Mouse (Mus musculus) testis, postnatal 10 days (tissue): ENCODE results near the gene Hexim2.

ENCODE experiments used
- DNase-seq: peaks from one replicate; pipeline ENCODE4 v3.0.0; 2021; ENCODE audit warnings: low spot score

The Hexim2 gene

DNA sequence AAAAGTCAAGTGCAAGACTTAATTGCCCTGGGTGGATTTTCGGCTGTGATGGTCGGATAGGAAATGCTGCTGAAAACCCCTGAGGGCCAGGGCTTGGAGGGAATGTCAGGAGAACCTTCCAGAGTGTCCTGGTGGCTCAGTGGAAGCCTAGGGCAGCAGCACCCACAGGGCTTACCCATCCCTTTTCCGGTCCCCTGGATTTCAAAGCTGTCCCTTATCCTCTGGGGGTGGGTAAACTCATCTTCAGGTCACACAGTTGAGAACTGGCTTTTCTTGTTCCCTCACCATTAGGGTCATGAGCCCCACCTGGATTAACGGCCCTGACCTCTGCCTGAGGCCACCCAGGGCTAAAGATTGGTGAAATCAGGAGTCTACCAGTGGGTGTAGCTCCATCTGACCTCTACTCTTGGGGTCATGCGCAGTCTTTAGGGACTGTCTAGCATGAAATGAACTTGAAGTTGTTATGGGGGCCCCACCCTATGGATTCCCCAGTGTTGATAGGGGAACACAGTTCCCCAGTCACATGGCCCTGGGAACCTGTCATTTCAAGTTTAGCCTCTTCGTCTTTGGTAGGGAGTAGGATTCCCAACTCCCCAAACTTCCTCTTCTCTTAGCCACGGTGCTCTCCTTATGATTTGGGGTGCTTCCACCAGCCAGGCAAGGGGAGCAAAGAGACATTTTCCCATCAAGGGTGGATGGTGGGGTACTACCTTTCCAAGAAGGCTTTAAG is 41.0 kb downstream of the Hexim2 start:
- no peak for DNase-seq

GRCm38 (mm10) chr11:103173771-103174344 is 41.6 kb downstream of the Hexim2 start:
- DNase-seq, result no peak

DNA sequence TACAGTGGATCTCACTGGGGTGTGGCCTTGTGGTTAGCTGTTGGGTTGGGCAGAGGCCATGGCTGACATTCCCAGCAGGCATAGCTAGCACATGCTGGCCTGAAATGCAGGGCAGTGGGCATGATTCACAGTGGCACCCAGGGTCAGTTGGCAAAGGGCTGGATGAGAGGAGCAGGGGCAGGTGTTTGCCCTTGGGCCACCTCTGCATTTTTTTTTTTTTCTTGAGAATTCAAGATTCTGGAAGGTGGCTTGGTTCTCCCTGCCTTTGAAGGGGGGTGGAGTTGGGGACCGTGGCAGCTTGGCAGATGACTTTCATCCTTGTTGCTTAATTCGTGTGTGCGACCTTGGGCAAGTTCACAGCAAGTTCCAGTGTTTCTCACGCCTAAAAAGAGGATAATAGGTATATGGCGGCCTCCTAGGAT is 42.2 kb downstream of the Hexim2 start:
- no peak for DNase-seq

DNA sequence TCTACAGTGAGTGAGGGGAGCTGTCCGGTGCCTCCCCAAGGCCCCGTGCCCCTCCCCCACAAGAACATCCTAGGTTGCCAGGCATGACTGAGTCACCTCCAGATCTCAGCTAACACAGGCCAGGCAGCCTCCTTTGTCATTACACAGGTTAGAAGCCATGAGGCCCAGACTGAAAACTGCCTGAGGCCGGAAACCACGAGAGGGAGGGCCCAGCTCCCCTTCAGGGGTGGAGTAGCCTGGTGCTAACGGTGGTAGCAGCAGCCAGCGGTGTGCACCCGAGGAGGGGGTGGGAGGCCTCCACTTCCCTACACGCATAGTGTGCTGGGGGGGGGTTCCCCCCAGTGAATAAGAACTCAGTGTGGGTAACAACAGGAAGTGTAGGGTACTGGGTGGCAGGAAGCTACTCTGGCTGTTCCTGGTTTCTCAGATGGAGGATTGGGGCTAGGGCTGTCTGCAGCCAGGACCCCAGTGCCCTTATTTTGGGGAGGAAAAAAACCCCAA is 42.7 kb downstream of the Hexim2 start:
- no peak for DNase-seq

DNA sequence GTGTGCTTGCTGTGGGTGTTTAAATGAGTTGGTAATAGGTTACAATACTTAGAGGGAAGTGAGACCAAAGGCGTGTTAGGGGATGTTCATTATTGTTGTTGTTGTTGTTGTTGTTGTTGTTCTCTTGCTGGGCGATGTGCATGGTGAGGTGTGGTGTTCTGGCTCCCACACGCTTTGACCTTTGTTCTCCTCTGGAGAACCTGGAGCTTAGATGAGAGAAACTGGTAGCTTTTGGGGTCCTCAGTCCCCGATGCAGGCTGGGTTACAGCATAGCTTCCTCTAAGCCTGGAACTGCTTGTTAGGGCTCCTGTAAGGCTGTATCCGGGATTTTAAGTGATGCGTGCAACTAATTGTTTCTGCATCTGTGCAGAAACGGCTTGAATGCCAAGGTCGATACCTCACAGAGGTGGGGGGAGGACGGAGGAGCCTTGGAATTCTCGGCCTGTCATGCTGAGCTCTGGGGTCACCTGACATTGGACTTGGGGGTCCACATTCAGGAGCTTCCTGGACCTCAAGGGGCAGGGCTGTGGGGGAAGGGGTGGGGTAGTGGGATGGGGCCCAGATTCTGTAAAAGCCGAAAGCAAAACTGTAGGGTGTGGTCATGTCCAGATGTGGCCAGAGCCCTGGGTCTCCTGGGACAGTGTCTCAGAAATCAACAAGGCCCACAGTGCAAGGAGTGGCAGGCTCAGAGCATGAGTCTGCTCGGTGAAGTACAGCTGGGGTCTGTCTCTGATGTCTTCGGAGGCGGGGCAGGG is 43.6 kb downstream of the Hexim2 start:
- no peak for DNase-seq

GRCm38 (mm10) chr11:103176510-103176909 is 44.3 kb downstream of the Hexim2 start:
- DNase-seq, result no peak

DNA sequence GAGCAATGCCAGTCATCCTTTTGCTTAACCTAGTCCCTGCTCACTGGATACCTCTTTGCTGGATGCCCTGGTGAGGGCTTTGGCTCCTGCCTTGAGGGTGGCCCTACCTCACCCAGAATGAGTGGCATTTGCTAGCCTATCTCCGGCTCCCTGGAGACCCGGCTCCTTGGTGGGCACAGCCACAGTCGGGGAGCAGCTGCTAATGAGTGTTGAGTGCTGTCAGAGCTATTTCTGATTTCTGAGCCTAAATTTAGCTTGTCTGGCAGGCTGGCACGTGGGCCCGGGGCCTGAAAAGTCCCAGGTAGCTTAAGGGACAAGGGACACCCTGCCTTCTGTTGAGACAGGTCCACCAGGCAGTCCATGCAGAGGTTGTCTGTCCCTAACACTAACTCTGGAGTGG is 45.0 kb downstream of the Hexim2 start:
- DNase-seq, result no peak

- DNase-seq, result no peak
These were observed 45.7 kb downstream of the Hexim2 start for GRCm38 (mm10) chr11:103177815-103178485.

DNA sequence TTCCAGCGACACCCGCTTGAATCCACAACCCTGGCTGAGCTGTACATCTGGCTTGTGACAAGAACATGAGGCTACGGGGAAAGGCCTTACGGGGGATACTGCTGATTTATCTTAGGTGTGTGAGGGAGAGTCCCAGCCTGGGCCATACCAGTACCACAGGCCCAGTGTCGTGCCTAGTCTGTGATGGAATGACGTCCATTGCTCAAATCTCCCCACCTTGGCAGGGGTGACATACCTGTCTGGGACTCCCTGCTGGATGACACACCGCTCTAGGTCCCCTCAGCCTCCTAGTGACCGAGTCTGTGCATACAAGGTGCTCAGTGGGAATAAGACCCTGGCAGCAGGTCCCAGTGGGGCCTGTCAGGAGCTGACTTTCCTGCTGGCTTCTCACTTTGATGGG is 46.5 kb downstream of the Hexim2 start:
- DNase-seq, result no peak

DNA sequence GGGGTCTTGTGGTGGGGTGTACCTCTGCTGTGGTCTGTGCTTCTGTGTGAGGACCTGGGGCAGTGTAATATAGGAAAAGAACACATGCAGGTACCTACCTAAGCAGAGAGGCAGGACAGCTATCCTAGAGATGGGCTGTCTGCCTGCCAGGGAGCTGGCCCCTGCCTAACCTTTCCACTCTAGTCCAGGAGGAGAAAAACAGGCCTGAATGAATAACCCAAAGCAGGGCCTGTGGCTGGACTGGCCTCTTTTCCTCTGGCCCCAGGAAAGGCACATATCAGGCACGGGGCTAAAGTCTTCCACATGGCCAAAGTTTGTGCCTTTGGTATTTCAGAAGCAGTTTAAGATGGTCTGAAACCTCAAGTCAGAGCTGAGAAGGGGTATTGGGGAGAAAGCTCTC is 48.2 kb downstream of the Hexim2 start:
- no peak for DNase-seq

DNA sequence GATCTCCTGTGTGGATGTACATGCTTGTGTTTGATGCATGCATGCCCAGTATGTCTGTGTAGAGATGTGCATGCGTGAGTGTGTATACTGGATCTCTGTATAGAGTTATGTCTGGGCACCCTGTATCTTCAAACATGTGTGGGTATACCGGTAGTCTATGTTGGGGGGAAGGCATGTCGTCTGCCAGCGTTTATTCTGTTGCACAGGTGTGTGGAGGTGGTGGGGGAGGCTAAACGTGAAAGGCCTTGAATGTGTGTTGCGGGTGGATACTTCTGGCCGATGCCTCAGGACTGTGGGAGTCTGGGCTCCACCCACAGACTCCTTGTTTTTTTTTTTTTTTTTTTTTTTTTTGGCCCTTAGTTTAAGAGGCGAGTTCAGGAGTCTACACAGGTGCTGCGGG is 49.1 kb downstream of the Hexim2 start:
- no peak for DNase-seq

DNA sequence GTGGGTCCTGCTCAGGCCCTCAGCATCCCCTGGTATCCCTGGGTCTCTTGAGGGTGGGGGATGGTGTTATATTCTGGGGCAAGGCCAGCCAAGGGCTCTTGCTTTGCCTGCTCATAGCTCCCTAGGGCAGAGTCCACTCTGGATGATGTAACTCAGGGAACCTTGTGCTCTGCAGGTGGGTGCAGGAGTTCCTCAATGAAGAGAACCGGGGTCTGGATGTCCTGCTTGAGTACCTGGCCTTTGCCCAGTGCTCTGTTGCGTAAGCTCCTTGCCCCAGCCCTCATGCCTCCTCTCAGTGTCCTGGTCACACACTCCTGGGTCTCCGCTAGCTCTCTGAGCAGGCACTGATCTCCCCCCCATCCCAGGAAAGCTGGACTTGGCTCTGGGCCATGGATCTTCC is 49.7 kb downstream of the Hexim2 start:
- no peak for DNase-seq

DNA sequence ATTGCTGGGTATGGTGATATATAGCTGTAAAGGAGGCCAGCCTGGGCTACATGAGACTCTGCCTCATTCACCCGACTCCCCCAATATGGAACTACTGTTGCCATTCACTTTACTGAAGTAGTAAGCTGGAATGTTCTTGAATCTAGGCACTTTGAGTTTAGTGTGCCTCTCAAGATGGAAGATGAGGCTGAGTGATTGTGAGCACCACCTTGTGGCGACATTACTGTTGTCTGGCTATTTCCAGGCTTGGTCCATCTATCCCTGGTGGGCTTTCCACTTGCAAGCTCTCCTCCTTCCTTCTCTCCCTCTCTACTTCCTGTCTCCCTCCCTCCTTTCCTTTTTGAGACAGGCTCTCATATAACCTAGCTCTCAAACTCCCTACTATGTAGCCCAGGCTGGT is 52.7 kb downstream of the Hexim2 start:
- peak; percentile 78 for DNase-seq
